Mouse (Mus musculus) MN1 (cell line): ENCODE results near the gene Syngr3.
"Not testable (repeated sequence)": the region's sequence is repeated elsewhere in the genome, so short reads cannot be mapped to it uniquely, and the experiment has no call there.

Experiments used
- DNase-seq: peaks from one replicate; pipeline ENCODE4 v3.0.0-alpha.2; 2016; ENCODE audit warnings: low spot score

Syngr3 gene

DNA sequence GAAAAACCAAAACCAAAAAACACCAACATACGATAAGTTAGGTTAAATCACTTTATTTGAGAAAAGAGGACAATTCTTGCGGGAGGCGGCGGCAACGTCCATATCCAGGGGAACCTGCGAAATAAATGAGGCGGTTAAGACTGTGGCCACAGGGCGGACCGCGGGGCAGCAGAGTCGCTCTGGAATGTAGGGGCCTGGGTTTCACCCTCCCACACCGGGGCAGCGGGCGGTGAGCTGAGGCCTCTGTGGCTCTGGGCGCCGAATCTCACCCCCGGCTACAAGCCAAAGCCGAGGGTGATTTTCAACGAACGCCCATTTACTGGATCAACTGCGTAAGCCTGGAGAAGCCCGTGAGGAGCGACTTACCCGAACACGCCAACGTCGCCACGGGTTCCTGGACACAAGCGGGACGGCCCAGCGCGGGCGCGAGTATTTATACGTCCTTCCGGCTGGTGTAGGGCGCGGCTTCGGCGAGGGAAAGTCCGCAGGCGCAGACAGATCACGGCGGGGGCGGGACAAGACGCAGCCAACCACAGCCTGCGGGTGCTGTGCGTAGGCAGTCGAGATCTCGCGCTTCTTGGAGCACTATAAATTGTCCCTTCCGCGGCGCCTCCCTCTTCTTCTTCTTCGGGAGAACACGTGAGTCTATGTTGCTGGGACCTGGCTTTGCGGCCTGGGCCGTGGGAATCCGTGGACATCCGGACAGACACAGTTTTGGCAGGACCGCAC is 29.9 kb upstream of the Syngr3 start:
- DNase-seq = peak; percentile 99

DNA sequence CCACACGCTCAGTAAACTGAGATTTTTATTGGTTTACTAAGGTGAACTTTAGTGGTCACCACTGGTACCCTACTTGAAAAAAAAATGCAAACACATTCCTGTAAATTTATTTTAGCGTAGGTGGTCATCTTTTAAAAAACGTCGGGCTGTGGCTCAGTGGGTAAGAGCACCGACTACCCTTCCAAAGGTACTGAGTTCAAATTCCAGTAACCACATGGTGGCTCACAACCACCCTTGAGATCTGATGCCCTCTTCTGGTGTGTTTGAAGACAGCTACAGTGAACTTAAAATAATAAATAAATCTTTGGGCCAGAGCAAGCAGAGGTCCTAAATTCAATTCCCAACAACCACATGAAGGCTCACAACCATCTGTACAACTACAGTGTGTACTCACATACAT is 29.2 kb upstream of the Syngr3 start:
- DNase-seq = not testable (repeated sequence)

- no peak for DNase-seq
These were observed 28.2 kb upstream of the Syngr3 start, which contains the start of the genes Rnf151 and Rps2 for GRCm38 (mm10) chr17:24717943-24718342. Rnf151 (minus strand) TSS chr17:24718063. Rps2 (plus strand) TSS chr17:24718116.

- no peak for DNase-seq
These were observed 26.5 kb upstream of the Syngr3 start for GRCm38 (mm10) chr17:24716166-24716682.

GRCm38 (mm10) chr17:24715556-24715955 is 25.8 kb upstream of the Syngr3 start:
- no peak for DNase-seq

DNA sequence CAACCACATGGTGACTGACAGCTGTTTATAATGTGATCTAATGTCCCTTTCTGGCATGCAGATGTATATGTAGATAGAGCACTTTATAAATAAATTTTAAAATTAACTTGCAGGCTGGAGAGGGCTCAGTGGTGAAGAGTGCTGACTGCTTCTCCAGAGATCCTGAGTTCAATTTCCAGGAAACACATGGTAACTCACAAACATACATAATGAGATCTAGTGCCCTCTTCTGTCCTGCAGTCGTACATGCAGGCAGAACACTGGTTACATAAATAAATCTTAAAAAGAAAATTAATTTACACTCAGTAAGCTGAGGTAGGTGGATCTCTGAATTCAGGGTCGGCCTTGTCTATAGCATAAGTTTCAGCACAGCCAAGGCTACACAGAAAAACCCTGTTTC is 18.9 kb upstream of the Syngr3 start:
- peak; percentile 62 for DNase-seq

GRCm38 (mm10) chr17:24707801-24708425 is 18.2 kb upstream of the Syngr3 start:
- DNase-seq = peak; percentile 50

- peak; percentile 96 for DNase-seq
These were observed 17.4 kb upstream of the Syngr3 start, which contains the start of gene Tbl3 for GRCm38 (mm10) chr17:24706982-24707800. Tbl3 (minus strand) TSS chr17:24707660.

DNA sequence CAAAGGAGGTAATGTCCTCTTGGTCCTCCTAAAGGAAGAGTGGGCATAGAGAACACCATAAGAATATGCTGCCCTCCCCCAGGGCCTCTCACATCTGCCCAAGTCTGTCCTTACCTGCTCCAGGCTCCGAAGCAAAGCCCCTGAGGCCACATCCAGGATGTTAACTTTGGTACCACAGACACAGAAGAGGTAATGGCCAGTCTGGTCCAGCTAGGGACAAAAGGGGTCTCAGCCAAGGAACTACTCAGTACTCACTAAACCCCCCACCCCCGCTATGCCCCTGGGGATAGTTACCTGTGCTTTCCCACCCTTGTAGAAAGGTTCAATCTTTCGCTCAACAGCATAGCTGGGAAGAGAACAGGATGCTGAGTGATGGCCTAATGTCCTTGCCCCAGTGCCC is 16.1 kb upstream of the Syngr3 start:
- no peak for DNase-seq

GRCm38 (mm10) chr17:24701251-24701650 is 11.5 kb upstream of the Syngr3 start:
- DNase-seq = no peak

- no peak for DNase-seq
These were observed 9.7 kb upstream of the Syngr3 start for GRCm38 (mm10) chr17:24699473-24699872.

DNA sequence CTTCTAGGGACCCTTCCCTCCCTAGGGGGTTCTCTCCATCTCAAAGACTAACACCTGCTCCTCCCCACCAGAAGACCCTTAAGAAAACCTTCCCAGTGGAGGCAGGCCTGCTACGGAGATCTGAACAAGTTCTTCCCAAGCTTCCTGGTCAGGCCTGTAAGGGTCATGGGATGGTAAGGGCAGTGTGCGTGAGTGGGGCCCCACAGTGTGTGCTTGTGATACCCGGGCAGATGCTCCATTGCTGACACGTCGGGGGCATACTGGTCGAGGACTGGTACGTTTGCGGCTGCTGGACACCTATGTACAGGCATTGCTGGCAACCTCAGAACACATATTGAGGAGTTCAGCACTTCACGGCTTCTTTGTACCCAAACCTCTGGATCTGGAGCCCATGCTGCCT is 9.0 kb upstream of the Syngr3 start:
- DNase-seq = no peak

DNA sequence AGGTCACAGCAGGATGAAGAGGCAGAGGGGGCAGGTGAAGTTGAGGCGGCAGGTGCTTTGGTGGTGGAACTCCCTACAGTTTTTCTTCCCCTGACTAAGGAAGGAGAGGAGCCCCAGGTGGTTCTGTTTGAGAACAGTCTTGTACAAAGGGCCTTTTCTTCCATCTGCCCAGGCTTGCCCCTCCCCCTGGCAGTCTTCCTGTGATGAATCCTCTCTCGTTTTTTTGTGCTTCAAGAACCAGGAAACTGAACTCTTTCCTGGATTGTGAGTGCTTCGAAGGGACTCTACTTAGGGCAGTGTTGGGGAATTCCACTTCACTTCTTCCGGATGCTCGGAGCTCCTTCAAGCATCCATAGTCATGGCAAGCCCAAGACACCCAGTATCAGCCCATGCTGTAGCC is 8.2 kb upstream of the Syngr3 start:
- no peak for DNase-seq

- peak; percentile 92 for DNase-seq
These were observed 6.4 kb upstream of the Syngr3 start, which contains the start of the genes Gfer and Noxo1 for GRCm38 (mm10) chr17:24696011-24696697. Gfer (minus strand) TSS chr17:24696156. Noxo1 (plus strand) TSS chr17:24696234.

GRCm38 (mm10) chr17:24695326-24696010 is 5.7 kb upstream of the Syngr3 start:
- DNase-seq = no peak

DNA sequence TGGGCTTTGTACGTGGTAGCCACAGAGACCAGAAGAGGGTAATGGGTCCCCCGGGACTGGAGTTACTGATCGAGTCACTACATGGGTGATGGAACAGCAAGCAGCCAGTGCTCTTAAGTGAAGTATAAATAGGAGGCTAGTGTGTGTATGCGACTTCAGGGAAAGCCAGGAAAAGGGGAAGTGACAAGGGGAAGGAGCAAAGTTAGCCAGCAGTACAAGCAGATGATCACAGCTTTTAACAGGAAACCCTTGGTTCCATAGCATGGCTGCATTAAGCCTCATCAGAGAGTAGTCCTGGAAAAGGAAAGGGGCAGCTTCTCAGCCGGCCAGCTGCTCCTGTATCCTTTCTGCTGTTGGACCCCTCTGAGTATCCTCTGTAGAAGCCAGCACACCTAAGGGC is 2.6 kb upstream of the Syngr3 start:
- DNase-seq = peak; percentile 42

DNA sequence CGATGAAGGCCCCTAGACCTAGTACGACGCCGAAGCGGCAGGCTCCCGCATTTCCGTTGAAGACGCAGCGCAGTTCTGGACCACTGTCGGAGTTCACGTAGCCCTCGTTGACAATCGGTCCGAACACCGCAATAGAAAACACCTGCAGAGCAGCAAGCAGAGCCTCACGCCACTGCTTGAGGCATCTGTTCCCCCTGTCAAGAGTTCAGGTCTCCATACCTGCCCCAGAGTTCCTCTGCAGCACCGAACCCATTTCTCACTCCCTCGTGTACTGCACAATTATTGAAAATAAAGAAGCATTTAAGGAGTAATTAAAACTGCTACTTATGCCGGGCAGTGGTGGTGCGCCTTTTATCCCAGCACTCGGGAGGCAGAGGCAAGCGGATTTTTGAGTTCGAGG is 2.2 kb downstream of the Syngr3 start:
- no peak for DNase-seq

GRCm38 (mm10) chr17:24687146-24687595 is 2.6 kb downstream of the Syngr3 start:
- DNase-seq = no peak

DNA sequence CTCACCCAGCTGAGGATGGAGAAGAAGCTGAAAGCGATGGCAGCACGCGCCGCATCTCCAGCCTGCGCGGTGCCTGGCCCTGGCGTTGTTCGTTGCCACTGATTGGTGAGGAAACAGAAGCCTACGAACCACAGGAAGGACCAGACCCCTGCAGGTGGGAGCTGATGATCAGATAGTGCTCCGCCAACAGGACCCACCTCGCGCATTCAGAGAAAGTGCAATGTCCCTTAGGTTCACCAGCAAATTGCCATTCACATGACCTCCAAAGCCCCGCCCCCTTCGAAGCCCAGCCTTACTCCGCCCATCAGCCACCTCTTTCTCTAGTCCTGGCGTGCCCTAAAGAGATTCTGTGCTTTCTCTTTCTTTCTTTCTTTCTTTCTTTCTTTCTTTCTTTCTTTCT is 3.2 kb downstream of the Syngr3 start:
- no peak for DNase-seq

DNA sequence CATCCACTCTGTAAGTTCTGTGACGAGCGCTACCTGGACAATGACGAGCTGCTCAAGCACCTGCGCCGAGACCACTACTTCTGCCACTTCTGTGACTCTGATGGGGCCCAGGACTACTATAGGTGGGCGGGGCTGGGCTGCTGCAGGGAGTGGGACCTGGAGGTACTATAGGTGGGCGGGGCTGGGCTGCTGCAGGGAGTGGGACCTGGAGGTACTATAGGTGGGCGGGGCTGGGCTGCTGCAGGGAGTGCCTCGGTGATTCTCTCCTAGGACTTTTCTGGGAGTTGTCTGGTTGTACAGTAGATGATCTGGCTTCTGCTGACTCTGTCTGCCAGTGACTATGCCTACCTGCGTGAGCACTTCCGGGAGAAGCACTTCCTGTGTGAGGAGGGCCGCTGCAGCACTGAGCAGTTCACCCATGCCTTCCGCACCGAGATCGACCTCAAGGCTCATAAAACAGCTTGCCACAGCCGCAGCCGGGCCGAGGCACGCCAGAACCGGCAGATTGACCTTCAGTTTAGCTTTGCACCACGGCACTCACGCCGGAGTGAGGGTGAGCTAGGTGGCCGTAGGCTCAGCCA is 12.2 kb downstream of the Syngr3 start:
- no peak for DNase-seq

DNA sequence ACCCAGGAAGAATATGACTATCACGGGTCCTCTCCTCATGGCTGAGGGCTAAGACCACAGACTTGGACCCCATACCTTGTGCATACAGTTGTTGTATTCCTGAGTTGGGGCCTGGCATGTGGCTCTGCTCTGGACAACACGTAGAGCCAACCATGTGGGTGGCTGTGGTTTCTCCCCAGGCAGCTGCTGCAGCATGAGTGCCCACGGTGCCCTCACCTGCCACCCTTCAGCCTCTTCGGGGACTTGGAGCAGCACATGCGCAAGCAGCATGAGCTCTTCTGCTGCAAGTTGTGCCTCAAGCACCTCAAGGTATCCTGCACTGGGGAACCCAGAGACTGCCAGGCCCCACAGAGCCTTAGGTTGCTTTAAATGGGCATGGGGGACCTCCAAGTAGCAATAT is 12.9 kb downstream of the Syngr3 start:
- no peak for DNase-seq
